Mouse (Mus musculus): ENCODE measurements around the gene Ctag2. TPM values are rescaled to one million over a fixed set of nuclear protein-coding genes. Genes with fewer than 3 reads are reported as not detected.

Ctag2 gene
- total RNA-seq (2015; ENCODE audit: low replicate concordance) (not detected in 2 replicates), total RNA-seq (2017; ENCODE audit: low replicate concordance) (not detected in 2 replicates)

DNA sequence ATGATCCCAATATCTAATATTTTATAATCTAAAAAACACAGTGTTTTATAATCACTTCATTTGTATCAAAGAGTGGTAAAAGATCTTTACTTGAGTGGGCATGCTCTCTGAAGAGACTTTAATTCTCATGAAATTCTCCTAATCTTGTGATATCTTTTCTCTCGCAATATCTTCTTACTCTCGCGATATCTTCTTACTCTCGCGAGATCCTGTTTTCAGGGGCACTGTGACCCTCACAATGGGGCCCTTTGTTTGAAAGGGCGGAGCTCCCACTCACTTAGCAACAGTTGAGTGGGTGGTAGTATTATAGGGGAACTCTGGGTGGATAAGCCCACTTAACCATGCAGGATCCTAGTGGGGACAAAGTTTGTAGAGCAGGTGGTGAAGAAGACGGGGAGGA lies at the start of gene Ctag2:
Gene Ctag2 (plus strand): TSS at position 301 of the 400 bp plus-strand sequence.
- no peak for ATAC-seq (replicated peaks; ENCODE audit: low FRiP score, poor library complexity, severe bottlenecking)

All from erythroid progenitor cell, adult 5-6 weeks (primary cell).